Mouse (Mus musculus) cortical plate, adult 2 months (tissue): ENCODE measurements around the gene Trp53.

Source experiments
- CTCF ChIP-seq: fragments of 200-500 bp; IDR thresholded peaks from 2 replicates; pipeline ENCODE4 v1.5.1; 2011; ENCODE audit warnings: mild to moderate bottlenecking, control low read depth, low read length; ENCODE audit not compliant: insufficient read depth; ENCODE audit errors: extremely low read depth
- POLR2A ChIP-seq: fragments of 200-500 bp; IDR thresholded peaks from 2 replicates; pipeline ENCODE4 v1.6.1; 2011; ENCODE audit warnings: mild to moderate bottlenecking, low read length, control low read depth; ENCODE audit not compliant: insufficient read depth; ENCODE audit errors: extremely low read depth

GRCm38 (mm10) chr11:69580572-69581146 lies 500 bp downstream of the Trp53 start:
- TF ChIP-seq POLR2A (no peak), CTCF (no peak)
